Mouse (Mus musculus) embryonic stem cell, embryonic (primary cell): Measurements from ENCODE around the gene Ciao2b.
"Not testable (repeated sequence)": the region's sequence is repeated elsewhere in the genome, so short reads cannot be mapped to it uniquely, and the experiment has no call there.

Source experiments
- CTCF ChIA-PET, 4 experiments: fragments of 300-600 bp in 2 of 4; fragments of 350-600 bp in 2 of 4; sonication (Branson Sonifier 250); formaldehyde crosslinking; loops; one replicate each; lab custom pipeline; 2022; ENCODE audit warnings: inconsistent platforms in 2 of 4; lab: Charles Lee
- POLR2A ChIA-PET, 4 experiments: fragments of 300-600 bp in 2 of 4; fragments of 350-600 bp in 2 of 4; sonication (Branson Sonifier 250); formaldehyde crosslinking; loops; one replicate each; lab custom pipeline; 2022; ENCODE audit warnings: antibody characterized with exemption in 4 of 4, inconsistent platforms in 1 of 4; lab: Charles Lee

The Ciao2b gene

DNA sequence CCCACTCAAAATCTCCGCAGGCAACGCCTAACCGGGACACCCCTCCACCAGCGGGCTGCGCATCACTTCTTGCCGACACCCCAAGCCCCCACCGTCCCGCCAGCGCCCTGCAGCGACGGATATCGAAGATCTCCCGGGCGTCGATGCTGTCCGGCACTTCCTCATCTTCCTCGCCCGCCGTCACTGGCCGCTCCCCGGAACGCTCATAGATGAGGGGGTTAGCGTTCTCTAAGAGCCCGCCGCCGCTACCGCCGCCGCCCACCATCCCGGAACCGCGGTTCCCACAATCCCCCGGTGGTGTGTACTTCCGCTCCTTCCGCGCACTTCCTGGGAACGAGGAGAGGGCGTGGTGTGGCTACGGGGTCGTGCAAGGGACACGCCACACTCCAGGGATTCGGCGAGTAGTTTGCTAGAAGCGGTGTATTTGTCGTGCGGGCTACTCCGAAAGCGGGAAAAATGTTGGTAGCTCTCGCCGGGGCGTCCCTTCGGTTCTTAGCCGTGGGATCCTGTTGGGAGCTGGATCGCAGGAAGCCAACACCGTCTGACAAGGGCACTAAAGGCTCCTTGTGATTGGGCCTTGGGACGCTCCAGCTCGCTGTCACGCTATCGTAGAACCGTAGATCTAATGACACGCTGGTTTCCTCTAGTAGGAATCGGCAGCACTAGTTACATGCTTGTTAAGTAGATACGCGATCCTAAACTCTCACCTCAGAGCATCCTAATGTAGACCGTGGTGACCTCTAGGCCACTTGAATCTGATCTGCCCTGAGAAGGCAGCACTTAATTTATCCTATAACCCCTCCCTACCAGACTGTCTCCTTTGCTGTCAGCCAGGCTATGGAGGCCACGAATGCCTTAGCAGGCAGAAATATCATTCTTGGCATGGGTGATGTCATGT lies at the start of gene Ciao2b:
TSS of gene Ciao2b (minus strand) at position 540 of the 898 bp plus-strand sequence.
- ChIA-PET CTCF (interaction anchor here in 3 of 4 experiments (0.6 to 1.2 kb wide), 4 partner anchors 39 to 742 kb away, joined by 3 to 7 read pairs (median 4); partner anchors contain the start of gene Dync1li2 (in 1 of the 3)), POLR2A (interaction anchor here in 1 of 4 experiments (0.6 to 0.9 kb wide), 2 partner anchors 10 to 706 kb away, joined by 3 read pairs; partner anchors contain the start of genes Fhod1 and Rrad)

DNA sequence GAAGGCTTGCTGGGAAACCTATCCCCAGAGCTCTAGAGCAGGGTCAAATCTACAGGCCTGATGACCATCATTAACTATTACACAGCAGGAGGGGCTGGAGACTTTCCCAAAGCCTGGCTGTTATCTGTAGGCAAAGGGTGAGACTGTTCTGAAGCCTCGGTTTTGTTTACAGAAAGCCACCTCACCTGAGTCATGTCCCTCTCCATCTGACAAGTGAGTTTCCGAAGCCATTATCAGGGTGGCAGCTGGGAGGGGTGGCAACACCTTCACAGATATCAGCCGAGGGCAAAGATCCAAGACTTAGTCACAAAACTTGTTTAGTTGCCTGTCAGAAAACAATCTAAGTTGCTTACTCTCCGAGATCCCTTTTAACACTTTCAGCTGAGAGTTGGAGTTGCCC lies 46.7 kb upstream of the Ciao2b start:
- POLR2A ChIA-PET, result no interaction called here
- CTCF ChIA-PET, result no interaction called here

DNA sequence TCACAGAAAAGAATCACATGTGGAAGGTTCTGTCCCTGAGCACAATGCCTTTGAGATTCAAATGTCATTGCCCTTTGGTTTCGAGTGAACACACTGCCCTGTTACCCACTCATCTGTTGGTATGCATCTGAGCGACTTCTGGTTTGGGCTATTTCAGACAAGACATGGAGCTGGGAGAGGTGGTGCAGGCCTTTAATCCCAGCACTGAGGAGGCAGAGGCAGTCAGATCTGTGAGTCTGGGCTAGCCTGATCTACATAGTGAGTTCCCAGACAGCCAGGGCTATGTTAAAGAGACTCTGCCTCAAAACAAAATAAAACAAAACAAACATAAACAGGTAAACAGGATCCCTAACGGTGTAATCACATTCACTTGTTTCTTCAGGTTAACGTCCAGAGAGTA lies 13.8 kb upstream of the Ciao2b start:
- CTCF ChIA-PET, result interaction anchor here in 3 of 4 experiments (0.6 to 1.8 kb wide), 5 partner anchors 35 to 604 kb away, joined by 3 to 5 read pairs (median 3); no protein-coding TSS in a partner anchor
- POLR2A ChIA-PET, result no interaction called here

GRCm38 (mm10) chr8:104654984-104655383 lies 13.2 kb upstream of the Ciao2b start:
- CTCF ChIA-PET, result interaction anchor here (0.9 to 1.8 kb wide), 5 partner anchors 52 to 466 kb away, joined by 3 to 6 read pairs (median 4); no protein-coding TSS in a partner anchor

GRCm38 (mm10) chr8:104644187-104644586 lies 2.4 kb upstream of the Ciao2b start:
- CTCF ChIA-PET, result interaction anchor here (0.6 to 1.4 kb wide), 4 partner anchors 41 to 423 kb away, joined by 3 to 5 read pairs (median 4); no protein-coding TSS in a partner anchor
- POLR2A ChIA-PET, result not testable (repeated sequence)

More at GRCm38 (mm10) chr8:104654984-104655383, 13.2 kb upstream of the Ciao2b start:
- POLR2A ChIA-PET, result interaction anchor here in 1 of 4 experiments (0.7 kb wide), 1 partner anchor 630 kb away, joined by 3 read pairs; no protein-coding TSS in a partner anchor

- POLR2A ChIA-PET, result interaction anchor here in 2 of 4 experiments (0.9 kb wide), 2 partner anchors 11 to 39 kb away, joined by 3 read pairs; partner anchors contain the start of gene Rrad (in 1 of the 2)
- CTCF ChIA-PET, result interaction anchor here in 3 of 4 experiments (0.6 to 1.2 kb wide), 3 partner anchors 40 to 742 kb away, joined by 3 to 7 read pairs (median 3); no protein-coding TSS in a partner anchor
Measured at GRCm38 (mm10) chr8:104642324-104642654, 524 bp upstream of the Ciao2b start.

DNA sequence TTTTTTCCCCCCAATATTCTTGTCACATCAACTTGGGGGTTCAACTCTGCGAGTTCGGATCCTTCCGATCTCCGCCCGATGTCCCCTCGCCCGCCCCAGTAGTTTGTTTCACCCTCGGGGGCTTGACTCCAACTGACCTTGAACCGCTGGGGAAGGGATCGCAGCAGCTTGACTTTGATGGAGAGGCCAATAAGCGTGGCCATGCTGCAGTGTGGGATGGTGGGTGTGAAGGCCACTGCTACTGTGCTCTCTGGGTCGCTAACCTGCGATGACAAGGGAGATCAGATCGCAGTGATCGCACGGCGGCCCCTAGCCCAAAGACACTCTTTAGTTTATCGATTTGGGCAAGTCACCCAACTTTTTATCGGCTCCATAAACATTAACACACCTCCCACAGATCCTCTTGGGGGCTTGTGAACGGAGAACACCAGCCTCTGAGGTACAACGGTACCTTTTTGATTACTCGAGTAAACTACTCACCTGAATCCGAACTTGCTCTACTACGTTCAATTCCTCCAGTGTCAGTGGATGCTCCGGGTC lies 864 bp downstream of the Ciao2b start:
- POLR2A ChIA-PET, result interaction anchor here in 1 of 4 experiments (0.9 kb wide), 1 partner anchor 38 kb away, joined by 3 read pairs; no protein-coding TSS in a partner anchor

GRCm38 (mm10) chr8:104640241-104640640 lies 1.5 kb downstream of the Ciao2b start:
- ChIA-PET POLR2A (interaction anchor here in 1 of 4 experiments (0.9 kb wide), 1 partner anchor 37 kb away, joined by 3 read pairs; no protein-coding TSS in a partner anchor), CTCF (interaction anchor here in 2 of 4 experiments (0.5 to 0.6 kb wide), 2 partner anchors 618 to 1021 kb away, joined by 3 read pairs; no protein-coding TSS in a partner anchor)

More for the DNA sequence above, 864 bp downstream of the Ciao2b start:
- CTCF ChIA-PET, result no interaction called here

DNA sequence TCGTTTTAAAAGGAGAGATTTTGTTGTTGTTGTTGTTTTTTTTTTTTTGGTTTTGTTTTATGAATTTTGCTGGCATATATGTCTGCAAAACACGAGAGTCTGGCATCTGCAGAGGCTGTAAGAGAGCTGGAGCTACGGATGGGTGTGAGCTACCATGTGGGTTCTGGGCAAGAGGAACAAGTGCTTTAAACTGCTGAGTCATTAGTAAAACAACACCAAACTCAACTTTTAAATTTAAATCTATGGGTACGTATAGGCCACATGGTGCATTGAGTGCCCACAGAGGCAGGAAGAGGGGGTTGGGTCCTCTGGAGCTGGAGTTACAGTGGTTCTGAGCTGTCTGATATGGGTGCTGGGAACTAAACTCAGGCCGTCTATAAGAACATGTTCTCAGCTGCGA lies 3.8 kb downstream of the Ciao2b start:
- ChIA-PET POLR2A (no interaction called here), CTCF (interaction anchor here in 2 of 4 experiments (0.6 to 1.3 kb wide), 3 partner anchors 35 to 41 kb away, joined by 3 to 4 read pairs (median 4); no protein-coding TSS in a partner anchor)

DNA sequence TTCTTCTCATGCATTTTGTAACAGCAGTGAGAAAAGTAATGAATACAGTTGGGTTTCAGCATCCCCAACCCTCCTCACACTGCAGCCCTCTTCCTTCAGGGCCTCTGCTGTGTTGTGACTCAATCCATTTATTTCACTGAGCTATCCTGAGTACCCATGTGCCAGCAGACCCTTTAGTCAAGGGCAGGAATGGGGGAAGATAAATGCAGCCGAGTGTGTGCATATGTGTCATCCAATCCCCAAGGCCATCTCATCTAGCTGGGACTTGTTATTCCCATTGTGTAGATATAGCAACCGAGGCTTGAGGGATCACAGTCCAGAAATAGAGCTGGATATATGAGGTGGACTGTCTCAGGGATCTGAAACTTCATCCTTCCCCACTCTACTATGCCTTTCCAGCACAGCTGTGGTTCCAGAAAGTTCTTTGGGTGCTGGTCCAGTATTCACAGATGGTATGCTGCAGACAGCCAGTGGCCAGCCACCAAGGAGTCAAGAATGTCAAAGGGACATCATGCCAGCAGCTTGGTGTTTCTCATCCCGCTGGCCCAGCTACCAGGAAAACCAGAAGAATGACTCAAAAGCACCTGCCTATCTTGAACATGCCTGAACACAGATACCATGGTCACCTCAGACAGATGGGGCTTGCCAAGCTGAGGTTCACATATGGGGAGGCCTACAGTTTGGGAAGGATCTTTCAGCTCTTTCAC lies 6.6 kb downstream of the Ciao2b start:
- ChIA-PET CTCF (interaction anchor here in 1 of 4 experiments (1.2 kb wide), 1 partner anchor 64 kb away, joined by 4 read pairs; no protein-coding TSS in a partner anchor), POLR2A (no interaction called here)

GRCm38 (mm10) chr8:104633156-104633744 lies 8.5 kb downstream of the Ciao2b start:
- CTCF ChIA-PET, result no interaction called here
- POLR2A ChIA-PET, result interaction anchor here in 1 of 4 experiments (0.9 kb wide), 1 partner anchor 31 kb away, joined by 4 read pairs; no protein-coding TSS in a partner anchor

GRCm38 (mm10) chr8:104632486-104632885 lies 9.3 kb downstream of the Ciao2b start:
- CTCF ChIA-PET, result interaction anchor here in 3 of 4 experiments (0.7 to 2.1 kb wide), 3 partner anchors 29 to 68 kb away, joined by 6 to 10 read pairs (median 8); no protein-coding TSS in a partner anchor
- POLR2A ChIA-PET, result interaction anchor here in 1 of 4 experiments (0.6 to 0.9 kb wide), 3 partner anchors 24 to 96 kb away, joined by 3 to 4 read pairs (median 3); no protein-coding TSS in a partner anchor

DNA sequence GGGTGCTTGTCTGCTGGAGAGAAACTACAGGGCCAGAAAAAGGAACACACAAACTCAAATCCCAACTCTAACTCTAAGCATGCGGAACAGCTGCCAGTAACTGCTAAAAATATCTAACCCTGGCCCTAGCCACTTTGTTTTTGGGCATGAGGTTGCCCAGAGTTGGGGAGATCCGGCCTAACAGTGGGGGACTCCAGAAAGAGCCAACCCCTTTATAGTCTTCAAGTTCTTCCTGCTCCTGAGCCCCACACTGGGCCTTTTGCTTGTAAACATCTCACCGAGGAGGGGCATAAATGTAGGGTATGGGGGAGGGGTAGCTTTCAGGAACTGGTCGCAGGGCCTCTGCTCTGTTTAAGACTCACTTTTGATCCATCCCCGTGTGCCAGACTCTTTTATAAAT lies 9.8 kb downstream of the Ciao2b start:
- ChIA-PET CTCF (interaction anchor here in 3 of 4 experiments (0.7 to 2.1 kb wide), 4 partner anchors 29 to 67 kb away, joined by 3 to 10 read pairs (median 7); no protein-coding TSS in a partner anchor), POLR2A (interaction anchor here in 2 of 4 experiments (0.6 to 1.0 kb wide), 4 partner anchors 10 to 97 kb away, joined by 3 to 4 read pairs (median 3); partner anchors contain the start of gene Ciao2b (in 1 of the 2))

DNA sequence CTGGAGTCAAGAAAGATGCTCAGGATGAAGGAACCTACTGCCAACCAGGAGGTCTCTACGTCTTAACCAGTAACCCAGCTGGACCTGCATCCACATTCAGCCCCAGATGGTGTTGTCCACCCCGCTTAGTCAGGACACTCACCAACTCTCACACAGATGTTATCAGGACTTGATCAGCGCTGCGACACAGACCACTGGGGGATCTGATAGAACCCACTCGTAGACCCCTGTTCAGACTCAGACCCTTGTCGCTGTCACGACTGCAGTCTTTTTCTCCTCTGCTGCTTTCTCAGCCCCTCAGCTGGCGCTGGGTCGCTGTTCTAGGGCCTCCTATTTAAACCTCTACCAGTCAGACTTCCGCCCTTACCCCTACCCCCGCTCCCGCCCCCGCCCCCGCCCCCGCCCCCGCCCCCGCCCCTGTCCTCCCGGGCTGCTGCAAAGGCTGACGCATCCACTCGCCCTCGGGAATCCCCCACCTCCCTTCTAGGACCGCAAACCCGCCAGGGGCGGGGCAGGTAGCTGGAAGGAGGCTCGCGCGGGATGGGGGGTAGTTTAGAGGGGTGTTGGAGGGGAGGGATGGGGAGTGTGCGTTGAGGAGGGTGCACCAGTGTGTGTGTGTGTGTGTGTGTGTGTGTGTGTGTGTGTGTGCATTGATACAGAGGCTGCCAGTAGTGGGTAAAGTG lies 10.6 kb downstream of the Ciao2b start, which contains the start of gene Rrad:
TSS of gene Rrad (minus strand) at position 347 of the 683 bp plus-strand sequence.
- ChIA-PET CTCF (interaction anchor here (0.6 to 2.1 kb wide), 7 partner anchors 28 to 629 kb away, joined by 3 to 13 read pairs (median 6); no protein-coding TSS in a partner anchor), POLR2A (interaction anchor here in 2 of 4 experiments (0.6 to 1.0 kb wide), 2 partner anchors 11 to 544 kb away, joined by 3 read pairs; partner anchors contain the start of gene Ciao2b (in 1 of the 2))

DNA sequence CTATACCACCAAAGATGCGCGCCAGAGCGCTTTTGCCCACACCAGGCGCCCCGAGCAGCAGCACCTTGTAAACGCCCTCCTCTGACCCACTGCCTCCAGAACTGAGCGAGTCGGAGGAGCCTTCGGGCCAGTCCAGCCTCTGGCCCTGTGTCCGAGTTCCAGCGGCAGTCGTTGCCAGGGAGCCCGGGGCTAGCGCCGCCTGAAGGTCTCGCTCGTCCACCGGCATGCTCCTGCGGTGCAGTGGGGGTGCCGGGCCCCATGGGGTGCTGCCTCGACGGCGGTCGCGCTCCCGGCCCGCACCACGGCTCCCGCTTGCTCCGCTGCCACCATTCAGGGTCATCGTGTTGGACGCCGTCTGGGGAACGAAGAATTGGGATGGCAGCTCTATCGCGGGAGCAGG lies 11.2 kb downstream of the Ciao2b start:
- ChIA-PET CTCF (interaction anchor here in 2 of 4 experiments (0.7 to 2.1 kb wide), 2 partner anchors 27 to 28 kb away, joined by 3 to 8 read pairs; no protein-coding TSS in a partner anchor), POLR2A (no interaction called here)

DNA sequence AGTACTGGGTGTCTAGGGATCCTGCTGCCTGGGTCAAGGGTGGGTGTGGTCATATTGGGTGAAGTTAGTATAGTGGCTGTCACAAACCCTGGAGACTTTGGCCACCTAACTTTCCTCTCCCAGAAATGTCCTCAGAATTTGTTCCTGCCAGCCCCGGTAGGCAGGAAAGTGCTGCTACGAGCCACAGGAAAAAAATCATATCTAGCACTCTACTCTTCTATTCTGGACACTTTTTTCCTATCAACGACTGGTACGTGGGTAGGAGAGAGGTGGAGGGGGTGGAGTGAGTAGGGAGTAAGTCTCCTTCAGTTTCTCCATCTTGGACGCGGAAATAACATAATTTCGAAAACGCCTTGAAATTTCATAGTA lies 11.7 kb downstream of the Ciao2b start:
- CTCF ChIA-PET, result interaction anchor here in 1 of 4 experiments (2.1 kb wide), 1 partner anchor 27 kb away, joined by 8 read pairs; no protein-coding TSS in a partner anchor
- POLR2A ChIA-PET, result no interaction called here
